Mouse (Mus musculus): ENCODE data around the gene Stxbp3. TPM values are rescaled to one million over a fixed set of nuclear protein-coding genes. Genes with fewer than 3 reads are reported as not detected.

The Stxbp3 gene
- total RNA-seq, 2 experiments from 2014 or later = 26.7 to 33.5 TPM

DNA sequence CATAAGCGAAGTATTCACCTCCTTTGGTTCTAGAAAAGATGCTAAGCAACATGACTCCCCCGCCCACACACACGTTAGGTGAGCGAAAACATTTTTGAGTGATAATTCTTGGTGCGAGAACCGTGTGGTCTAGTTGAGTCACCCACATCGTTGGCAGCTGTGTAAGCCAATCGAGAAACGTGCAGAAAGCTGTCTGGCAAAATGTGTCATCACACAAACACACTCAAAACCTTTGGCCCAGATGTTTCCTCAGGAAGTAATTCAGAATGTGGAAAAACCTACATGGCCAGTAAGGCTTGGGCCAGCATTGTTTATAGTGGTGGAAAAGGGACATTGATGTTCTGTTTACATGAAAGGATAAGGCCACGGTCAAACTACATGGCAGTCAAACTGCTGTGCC, 72.9 kb downstream of the Stxbp3 start:
- no peak for DNase-seq (ENCODE audit: low spot score in 2 of 2)

- no peak for DNase-seq (ENCODE audit: low spot score in 2 of 2)
Measured at GRCm38 (mm10) chr3:108766943-108767342, 73.4 kb downstream of the Stxbp3 start.

DNA sequence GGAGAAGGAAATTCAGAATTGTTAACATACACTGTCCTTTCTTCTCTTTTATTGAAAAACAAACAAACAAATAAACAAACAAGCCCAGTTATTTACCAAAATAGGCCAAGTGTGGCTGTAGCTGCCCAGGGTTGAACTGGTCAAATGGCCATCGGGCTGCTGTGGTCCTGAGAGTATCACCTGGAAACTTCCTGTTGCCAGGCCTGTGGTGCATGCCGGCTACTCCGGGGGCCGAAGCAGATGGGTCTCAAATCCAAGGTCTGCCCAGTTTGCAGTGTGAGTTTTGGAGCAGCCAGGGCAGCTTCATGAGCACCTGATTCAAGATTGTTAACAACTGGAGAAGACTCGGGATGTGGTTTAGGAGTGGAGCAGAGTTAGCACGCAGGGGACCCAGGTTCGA, 74.8 kb downstream of the Stxbp3 start:
- DNase-seq (ENCODE audit: low spot score in 2 of 2) = no peak

GRCm38 (mm10) chr3:108764976-108765375, 75.3 kb downstream of the Stxbp3 start:
- no peak for DNase-seq (ENCODE audit: low spot score in 2 of 2)

- DNase-seq (ENCODE audit: low spot score in 2 of 2) = no peak
Measured at GRCm38 (mm10) chr3:108763691-108764090, 76.6 kb downstream of the Stxbp3 start.

- DNase-seq (ENCODE audit: low spot score in 2 of 2) = peak; percentile 13 to 33
Measured at GRCm38 (mm10) chr3:108762597-108763111, 77.7 kb downstream of the Stxbp3 start.

DNA sequence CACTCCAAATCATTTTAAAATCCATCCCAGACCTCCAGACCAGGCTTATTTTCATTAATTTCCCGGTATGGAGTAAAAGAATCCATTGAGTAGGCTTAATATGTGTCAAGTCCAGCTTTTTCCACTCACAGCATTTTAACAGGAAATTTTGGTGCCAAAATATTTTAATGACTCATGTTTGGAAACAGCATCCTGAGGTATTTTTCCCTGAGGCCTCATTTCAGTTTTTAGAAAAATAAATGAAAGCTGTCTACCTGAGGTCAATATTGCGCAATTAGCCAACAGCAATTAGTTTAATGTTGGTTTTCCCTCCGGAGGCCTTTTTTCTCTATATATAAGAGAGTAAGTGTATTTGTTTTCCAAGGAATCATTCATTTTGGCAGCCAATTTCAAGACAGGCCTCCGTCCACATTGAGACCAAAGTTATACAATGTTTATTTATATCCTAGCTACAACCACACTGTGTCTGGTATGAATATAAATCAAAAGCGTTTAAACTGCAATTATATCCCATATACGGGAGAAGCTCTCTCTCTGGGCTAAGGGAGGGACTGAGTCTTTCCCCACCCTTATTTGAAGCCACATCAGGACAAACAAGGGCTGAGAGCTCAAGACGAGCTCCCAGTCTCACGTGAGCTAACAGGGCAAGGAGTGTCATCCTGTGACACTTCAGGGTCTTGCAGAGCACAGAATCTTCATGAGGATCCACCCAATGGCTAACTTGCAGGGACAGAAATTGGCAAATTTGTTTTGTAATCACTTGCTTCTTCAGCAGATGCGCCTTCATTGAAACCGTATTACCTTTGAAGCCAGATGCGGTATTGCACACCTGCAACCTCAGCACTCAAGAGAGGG, 80.5 kb downstream of the Stxbp3 start:
- no peak for DNase-seq (ENCODE audit: low spot score in 2 of 2)

DNA sequence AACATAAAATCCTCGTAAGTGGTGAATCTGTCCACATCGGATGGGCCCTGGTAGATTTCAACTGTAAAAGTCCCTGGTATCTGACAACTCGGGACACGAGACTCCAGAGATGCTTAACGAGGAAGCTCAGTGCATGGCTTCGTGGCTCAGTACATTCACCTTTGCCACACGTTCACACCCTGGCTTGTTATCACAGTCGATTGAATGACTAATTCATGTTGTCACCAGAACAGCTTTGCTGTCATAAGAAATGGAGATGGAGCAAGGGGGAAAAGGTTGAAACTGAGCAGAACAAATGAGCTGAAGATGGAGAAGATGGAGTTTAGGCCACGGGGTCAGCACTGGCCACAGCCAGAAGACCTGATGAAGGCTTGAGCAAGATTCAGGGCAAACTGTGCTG, 82.8 kb downstream of the Stxbp3 start:
- no peak for DNase-seq (ENCODE audit: low spot score in 2 of 2)

DNA sequence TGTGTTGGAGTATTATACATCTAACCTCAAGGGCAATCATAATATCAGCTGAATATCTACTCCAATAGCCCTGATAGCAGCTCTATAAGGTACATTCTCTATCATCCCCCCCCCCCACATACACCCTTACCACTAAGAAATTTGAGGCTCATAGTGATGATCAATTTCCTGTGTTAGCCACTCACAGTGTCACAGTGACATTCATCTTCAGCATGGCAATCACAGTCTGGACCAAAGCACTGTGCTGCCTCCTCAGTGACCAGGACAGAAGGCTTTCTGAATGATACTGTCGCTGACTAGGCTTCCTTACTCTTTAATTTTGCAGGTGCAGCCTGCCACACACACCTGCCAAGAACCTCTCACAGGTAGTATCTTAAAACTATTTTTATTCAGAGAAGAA, 84.2 kb downstream of the Stxbp3 start:
- DNase-seq (ENCODE audit: low spot score in 2 of 2) = no peak

DNA sequence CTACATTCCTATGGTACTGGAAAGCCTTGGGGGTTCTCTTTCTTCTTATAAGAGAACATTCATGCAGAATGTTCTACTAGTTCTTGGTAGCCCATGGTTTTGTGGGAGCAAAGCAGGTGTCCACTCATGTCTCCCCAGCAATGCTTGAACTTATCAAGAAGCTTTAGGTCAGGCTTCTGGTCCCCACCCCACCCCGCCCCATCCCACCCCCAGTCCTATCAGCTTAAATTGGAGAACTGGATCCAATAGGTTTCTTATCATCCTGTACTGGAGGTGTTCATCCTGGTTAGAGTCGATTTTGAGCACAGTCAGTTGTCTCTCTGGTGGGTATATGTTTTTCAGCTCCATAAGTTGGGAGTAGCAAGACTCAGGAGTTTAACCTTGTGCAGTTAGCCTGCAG, 84.8 kb downstream of the Stxbp3 start:
- no peak for DNase-seq (ENCODE audit: low spot score in 2 of 2)

DNA sequence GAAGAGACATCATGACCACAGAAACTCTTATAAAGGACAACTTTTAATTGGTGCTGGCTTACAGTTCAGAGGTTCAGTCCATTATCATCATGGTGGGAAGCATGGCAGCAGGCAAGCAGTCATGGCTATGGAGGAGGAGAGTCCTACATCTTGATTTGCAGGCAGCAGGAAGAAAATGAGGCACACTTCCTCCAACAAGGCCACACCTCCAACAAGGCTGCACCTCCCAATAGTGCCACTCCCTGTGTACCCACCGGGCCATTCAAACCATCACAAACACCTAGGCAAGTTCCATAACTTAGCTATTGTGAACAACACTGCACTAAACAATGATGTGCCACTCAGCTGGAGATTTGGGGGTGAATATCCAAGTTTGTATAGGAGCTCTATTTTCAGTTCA, 85.8 kb downstream of the Stxbp3 start:
- DNase-seq (ENCODE audit: low spot score in 2 of 2) = no peak

- DNase-seq (ENCODE audit: low spot score in 2 of 2) = no peak
Measured at GRCm38 (mm10) chr3:108751691-108752090, 88.6 kb downstream of the Stxbp3 start.

DNA sequence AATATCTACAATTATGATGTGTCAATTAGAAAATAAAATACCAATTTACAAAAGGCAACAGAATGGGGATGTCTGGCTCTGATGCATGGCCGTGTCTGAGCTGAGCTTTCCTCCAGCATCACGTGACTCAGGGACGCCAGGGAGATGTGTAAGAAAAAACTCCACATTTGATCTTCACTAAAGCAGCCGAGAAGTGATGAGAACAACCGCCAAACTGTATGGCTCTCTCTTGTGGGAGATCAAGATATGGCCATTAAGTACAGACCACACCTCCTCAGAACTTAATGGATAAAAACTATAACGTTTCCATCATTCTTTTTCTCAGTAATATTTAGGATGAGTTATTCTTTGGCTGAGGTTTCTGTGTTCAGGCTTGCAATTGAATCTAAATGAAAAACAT, 89.3 kb downstream of the Stxbp3 start:
- no peak for DNase-seq (ENCODE audit: low spot score in 2 of 2)

GRCm38 (mm10) chr3:108744060-108744459, 96.3 kb downstream of the Stxbp3 start:
- no peak for DNase-seq (ENCODE audit: low spot score in 2 of 2)

Other genes with a start within 250 kb of the Stxbp3 start
- gene Wdr47, start 249.2 kb downstream of the Stxbp3 start, total RNA-seq (2021) = 100 to 1,000 TPM; 125 to 127 TPM
- gene Clcc1, start 186.6 kb downstream of the Stxbp3 start, total RNA-seq (2021) = 10 to 100 TPM; 24.3 to 25.2 TPM
- gene Gpsm2, start 118.2 kb downstream of the Stxbp3 start, total RNA-seq (2021) = 10 to 100 TPM; 16.1 to 18.0 TPM
- gene Aknad1, start 100.9 kb downstream of the Stxbp3 start, total RNA-seq (2021) = under 1 TPM in 1 of 2 experiments, not detected in 1; 0.14 TPM
- gene Fndc7, start 49.5 kb upstream of the Stxbp3 start, total RNA-seq (2021) = under 1 TPM in 1 of 2 experiments, not detected in 1; 0.12 TPM
- 10 to 100 TPM; 46.4 to 52.6 TPM for gene Prpf38b, start 71.2 kb upstream of the Stxbp3 start, total RNA-seq (2021)
- gene Henmt1, start 99.3 kb upstream of the Stxbp3 start, total RNA-seq (2021) = 1 to 10 TPM; 2.0 to 2.2 TPM
- gene Gm9857, start 99.9 kb upstream of the Stxbp3 start, total RNA-seq (2021) = not detected
- gene Fam102b, start 187.1 kb upstream of the Stxbp3 start, total RNA-seq (2021) = 10 to 100 TPM; 41.6 to 41.9 TPM
- gene Slc25a54, start 239.9 kb upstream of the Stxbp3 start, total RNA-seq (2021) = not detected

All from layer of hippocampus, postnatal 14 days (tissue).